Mouse (Mus musculus): ENCODE results near the gene Asb3.

GRCm38 (mm10) chr11:31001169-31001908 is 116.1 kb downstream of the Asb3 start:
- TF ChIP-seq MAX (IDR thresholded peaks at IDR 0.05) (no peak), CTCF (IDR thresholded peaks at IDR 0.05; ENCODE audit: control insufficient read depth, insufficient read depth, insufficient read length) (no peak), CEBPB (IDR thresholded peaks at IDR 0.05; ENCODE audit: low read depth) (no peak), USF1 (IDR thresholded peaks at IDR 0.05; ENCODE audit: low read depth) (no peak), MYOD1 (IDR thresholded peaks at IDR 0.05; ENCODE audit: control insufficient read depth, insufficient read length, low read depth) (no peak), MYOG (IDR thresholded peaks at IDR 0.05; ENCODE audit: control insufficient read depth, extremely low read depth, insufficient read length) (no peak)

Data from C2C12 (cell line).